Mouse (Mus musculus): Measurements from ENCODE around the gene Gm36210.

Gm36210 gene

GRCm38 (mm10) chr7:4906466-4906950 lies at the start of gene Gm36210:
Gene Gm36210, minus strand, starts transcription at chr7:4906516.
- no peak for DNase-seq (ENCODE audit: low read depth, low spot score)

- DNase-seq (ENCODE audit: low read depth, low spot score) = no peak
Observed at GRCm38 (mm10) chr7:4953815-4954445, 47.6 kb upstream of the Gm36210 start.

- DNase-seq (ENCODE audit: low read depth, low spot score) = no peak
Observed at GRCm38 (mm10) chr7:4950561-4951342, 44.4 kb upstream of the Gm36210 start.

- no peak for DNase-seq (ENCODE audit: low read depth, low spot score)
Observed at GRCm38 (mm10) chr7:4948386-4948785, 42.1 kb upstream of the Gm36210 start.

GRCm38 (mm10) chr7:4947855-4948254 lies 41.5 kb upstream of the Gm36210 start:
- DNase-seq (ENCODE audit: low read depth, low spot score) = no peak

- peak; percentile 94 for DNase-seq (ENCODE audit: low read depth, low spot score)
Observed at GRCm38 (mm10) chr7:4943223-4943815, 37.0 kb upstream of the Gm36210 start.

- no peak for DNase-seq (ENCODE audit: low read depth, low spot score)
Observed at GRCm38 (mm10) chr7:4942673-4943072, 36.4 kb upstream of the Gm36210 start.

- DNase-seq (ENCODE audit: low read depth, low spot score) = peak; percentile 75
Observed at GRCm38 (mm10) chr7:4940068-4940479, 33.8 kb upstream of the Gm36210 start.

GRCm38 (mm10) chr7:4938456-4938855 lies 32.1 kb upstream of the Gm36210 start:
- peak; percentile 65 for DNase-seq (ENCODE audit: low read depth, low spot score)

GRCm38 (mm10) chr7:4937392-4937791 lies 31.1 kb upstream of the Gm36210 start:
- no peak for DNase-seq (ENCODE audit: low read depth, low spot score)

- no peak for DNase-seq (ENCODE audit: low read depth, low spot score)
Observed at GRCm38 (mm10) chr7:4936832-4937231, 30.5 kb upstream of the Gm36210 start.

GRCm38 (mm10) chr7:4934160-4934914 lies 28.0 kb upstream of the Gm36210 start:
- no peak for DNase-seq (ENCODE audit: low read depth, low spot score)

GRCm38 (mm10) chr7:4933103-4933502 lies 26.8 kb upstream of the Gm36210 start:
- DNase-seq (ENCODE audit: low read depth, low spot score) = no peak

- DNase-seq (ENCODE audit: low read depth, low spot score) = no peak
Observed at GRCm38 (mm10) chr7:4928323-4928722, 22.0 kb upstream of the Gm36210 start.

- DNase-seq (ENCODE audit: low read depth, low spot score) = no peak
Observed at GRCm38 (mm10) chr7:4927711-4928110, 21.4 kb upstream of the Gm36210 start.

GRCm38 (mm10) chr7:4926849-4927248 lies 20.5 kb upstream of the Gm36210 start:
- DNase-seq (ENCODE audit: low read depth, low spot score) = no peak

GRCm38 (mm10) chr7:4925441-4926381 lies 19.4 kb upstream of the Gm36210 start, which contains the start of gene Ssc5d:
Gene Ssc5d, plus strand, starts transcription at chr7:4925785.
- DNase-seq (ENCODE audit: low read depth, low spot score) = peak; percentile 23

- DNase-seq (ENCODE audit: low read depth, low spot score) = peak; percentile 75
Observed at GRCm38 (mm10) chr7:4924891-4925301, 18.6 kb upstream of the Gm36210 start.

- DNase-seq (ENCODE audit: low read depth, low spot score) = peak; percentile 28
Observed at GRCm38 (mm10) chr7:4924483-4924882, 18.2 kb upstream of the Gm36210 start.

GRCm38 (mm10) chr7:4923586-4924364 lies 17.5 kb upstream of the Gm36210 start:
- peak; percentile 37 for DNase-seq (ENCODE audit: low read depth, low spot score)

Measured in forelimb bud, embryonic 11.5 days (tissue).